Mouse (Mus musculus): Measurements from ENCODE around the gene Nol7. TPM values are rescaled to one million over a fixed set of nuclear protein-coding genes. Genes with fewer than 3 reads are reported as not detected.

The Nol7 gene
- total RNA-seq, 2 experiments from 2014 or later = 123 to 126 TPM

GRCm38 (mm10) chr13:43433395-43433794, 35.2 kb downstream of the Nol7 start:
- no peak for DNase-seq

- no peak for DNase-seq
Measured at GRCm38 (mm10) chr13:43440376-43440775, 42.2 kb downstream of the Nol7 start.

- DNase-seq = no peak
Measured at GRCm38 (mm10) chr13:43442551-43442950, 44.4 kb downstream of the Nol7 start.

GRCm38 (mm10) chr13:43443706-43444105, 45.5 kb downstream of the Nol7 start:
- no peak for DNase-seq

GRCm38 (mm10) chr13:43444717-43445116, 46.5 kb downstream of the Nol7 start:
- DNase-seq = no peak

GRCm38 (mm10) chr13:43445754-43446153, 47.6 kb downstream of the Nol7 start:
- no peak for DNase-seq

GRCm38 (mm10) chr13:43447721-43448120, 49.5 kb downstream of the Nol7 start:
- no peak for DNase-seq

- DNase-seq = no peak
Measured at GRCm38 (mm10) chr13:43450686-43451085, 52.5 kb downstream of the Nol7 start.

- DNase-seq = no peak
Measured at GRCm38 (mm10) chr13:43452177-43452576, 54.0 kb downstream of the Nol7 start.

- no peak for DNase-seq
Measured at GRCm38 (mm10) chr13:43452843-43453605, 54.8 kb downstream of the Nol7 start.

GRCm38 (mm10) chr13:43454431-43454830, 56.2 kb downstream of the Nol7 start:
- no peak for DNase-seq

Other genes with a start within 250 kb of the Nol7 start
- 10 to 100 TPM; 40.3 to 45.0 TPM for gene Tbc1d7, start 226.9 kb upstream of the Nol7 start, total RNA-seq (2021)
- 10 to 100 TPM; 20.6 to 24.8 TPM for gene Gfod1, start 94.2 kb upstream of the Nol7 start, total RNA-seq (2021)
- 10 to 100 TPM; 35.9 to 36.0 TPM for gene Sirt5, start 32.9 kb upstream of the Nol7 start, total RNA-seq (2021)
- 10 to 100 TPM; 47.0 to 50.2 TPM for gene Ranbp9, start 82.9 kb downstream of the Nol7 start, total RNA-seq (2021)
- 10 to 100 TPM; 34.6 to 36.9 TPM for gene Mcur1, start 161.8 kb downstream of the Nol7 start, total RNA-seq (2021)
- gene Rnf182, start 217.3 kb downstream of the Nol7 start, total RNA-seq (2021) = under 1 TPM; 0.36 to 0.50 TPM